Mouse (Mus musculus): ENCODE data around the gene Nek6.

Nek6 gene

DNA sequence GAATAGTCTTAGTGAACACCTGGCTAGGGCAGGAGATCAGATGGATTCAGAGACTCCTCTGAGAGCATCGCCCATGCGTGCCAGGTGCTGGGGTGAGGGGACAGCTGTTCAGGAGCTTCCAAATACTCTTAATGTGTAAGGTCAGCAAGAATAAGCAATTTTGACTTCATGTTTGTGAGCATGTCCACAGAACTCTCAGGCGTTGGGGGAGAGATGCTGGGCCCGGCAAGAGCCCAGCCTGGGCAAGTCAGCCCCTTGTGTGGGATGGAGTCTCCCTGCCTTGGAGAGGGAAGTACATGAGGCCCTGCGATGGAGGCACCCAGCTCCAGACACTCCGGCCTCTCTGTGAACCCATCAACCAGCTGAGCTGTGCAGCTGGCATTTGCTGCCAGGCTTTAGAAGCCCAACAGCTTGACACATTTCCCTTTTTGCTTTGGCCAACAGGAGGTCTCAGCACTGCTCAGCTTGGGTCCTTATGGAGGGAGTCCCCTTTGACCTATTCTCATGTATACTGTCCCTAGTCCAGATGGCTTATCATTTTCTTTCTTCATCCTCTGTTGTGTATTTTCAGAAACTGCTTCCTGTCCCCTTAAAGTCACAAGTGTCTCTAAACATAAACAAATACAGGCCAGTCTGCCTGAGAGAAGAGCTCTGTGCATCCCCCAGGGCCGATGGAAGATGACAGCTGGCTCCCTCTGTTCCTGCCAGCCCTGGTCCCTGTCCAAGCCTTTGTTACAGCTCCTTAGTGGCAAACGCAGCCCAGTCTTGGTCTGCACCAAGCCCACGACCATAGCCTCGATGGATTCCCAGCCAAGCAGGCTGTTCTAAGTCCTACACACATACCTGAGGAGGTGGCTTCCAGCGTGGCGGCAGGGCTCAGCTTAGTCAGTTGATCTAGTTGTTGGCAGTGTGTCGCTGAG is 67.4 kb downstream of the Nek6 start:
- DNase-seq (ENCODE audit: inconsistent ontology term) = peak; percentile 43

DNA sequence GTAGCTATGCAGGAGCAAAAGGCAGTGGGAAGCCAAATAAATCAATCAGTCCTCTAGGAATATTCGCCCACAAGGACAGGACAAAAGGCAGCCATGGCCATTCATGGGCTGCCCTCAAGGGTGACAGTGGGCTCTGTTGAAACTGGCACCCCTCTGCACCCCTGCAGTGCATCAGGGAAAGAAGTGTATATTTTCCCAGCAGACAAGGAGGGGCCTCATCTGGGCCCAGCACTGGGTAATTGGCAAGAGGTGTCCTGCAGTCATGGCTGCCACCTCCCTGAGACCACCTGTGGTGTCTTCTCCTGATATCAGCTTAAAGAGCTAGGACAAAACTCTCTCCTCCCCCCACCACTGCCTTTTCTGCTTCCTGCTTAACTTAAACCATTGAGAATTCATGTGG is 68.1 kb downstream of the Nek6 start:
- no peak for DNase-seq (ENCODE audit: inconsistent ontology term)

GRCm38 (mm10) chr2:38583982-38584381 is 72.5 kb downstream of the Nek6 start:
- DNase-seq (ENCODE audit: inconsistent ontology term) = no peak

DNA sequence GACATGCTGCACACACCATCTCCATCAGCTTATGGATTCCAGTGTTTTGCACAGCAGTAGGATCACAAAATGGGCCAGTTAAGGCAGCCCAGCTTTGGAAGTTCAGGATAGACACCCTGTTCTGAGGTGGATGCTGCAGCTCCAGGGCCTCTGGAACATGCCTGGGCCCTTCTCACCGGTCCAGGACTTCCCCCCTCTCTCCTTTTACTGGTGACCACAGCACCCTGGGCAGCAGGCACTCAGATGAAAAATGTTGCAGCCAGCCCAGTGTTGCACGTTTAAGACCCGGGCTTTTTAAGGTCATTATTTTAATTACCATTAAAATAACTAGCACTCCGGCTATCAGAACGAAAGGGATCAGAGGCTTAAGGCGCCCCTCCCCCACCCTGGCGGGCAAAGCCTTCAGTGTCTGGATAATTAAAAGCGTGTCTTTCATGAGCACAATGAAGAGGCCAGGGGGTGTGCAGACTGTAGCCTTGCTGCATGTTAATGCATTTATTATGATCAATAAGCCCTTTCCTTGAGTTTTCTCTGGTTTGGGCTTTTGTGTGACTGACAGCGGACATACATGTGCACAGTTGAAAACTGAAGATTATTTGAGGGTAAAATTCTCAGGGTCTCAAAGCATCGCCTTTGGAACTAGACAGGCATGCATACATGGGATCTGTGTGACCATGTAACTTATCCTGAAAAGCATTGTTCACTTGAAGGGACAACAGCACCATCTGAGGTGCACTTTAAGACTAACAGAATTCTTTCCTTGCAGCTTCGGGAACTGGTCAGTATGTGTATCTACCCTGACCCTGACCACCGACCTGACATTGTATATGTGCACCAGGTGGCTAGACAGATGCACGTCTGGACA is 73.3 kb downstream of the Nek6 start:
- peak; percentile 56 for DNase-seq (ENCODE audit: inconsistent ontology term)

GRCm38 (mm10) chr2:38585379-38585736 is 73.9 kb downstream of the Nek6 start:
- DNase-seq (ENCODE audit: inconsistent ontology term) = no peak

DNA sequence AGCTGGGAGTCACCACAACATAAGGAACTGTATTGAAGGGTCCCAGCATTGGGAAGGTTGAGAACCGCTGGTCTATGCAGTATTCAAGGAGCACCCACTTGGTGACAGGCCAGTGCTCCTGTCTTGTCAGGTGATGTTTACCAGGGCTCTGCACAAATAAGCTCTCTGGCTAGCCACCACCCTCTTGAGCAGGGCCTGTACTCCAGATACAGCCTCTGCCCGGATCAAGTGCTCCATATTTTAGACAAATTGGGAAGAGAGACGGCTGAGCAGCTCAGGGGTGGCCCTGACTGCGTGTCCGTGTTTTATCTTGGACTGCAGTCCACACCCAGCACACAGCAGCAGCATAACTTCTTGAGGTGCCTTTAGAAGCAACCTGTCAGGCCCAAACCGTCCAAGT is 75.3 kb downstream of the Nek6 start:
- DNase-seq (ENCODE audit: inconsistent ontology term) = no peak

- peak; percentile 44 for DNase-seq (ENCODE audit: inconsistent ontology term)
Measured at GRCm38 (mm10) chr2:38591751-38592459, 80.5 kb downstream of the Nek6 start.

GRCm38 (mm10) chr2:38594874-38595273 is 83.4 kb downstream of the Nek6 start:
- no peak for DNase-seq (ENCODE audit: inconsistent ontology term)

DNA sequence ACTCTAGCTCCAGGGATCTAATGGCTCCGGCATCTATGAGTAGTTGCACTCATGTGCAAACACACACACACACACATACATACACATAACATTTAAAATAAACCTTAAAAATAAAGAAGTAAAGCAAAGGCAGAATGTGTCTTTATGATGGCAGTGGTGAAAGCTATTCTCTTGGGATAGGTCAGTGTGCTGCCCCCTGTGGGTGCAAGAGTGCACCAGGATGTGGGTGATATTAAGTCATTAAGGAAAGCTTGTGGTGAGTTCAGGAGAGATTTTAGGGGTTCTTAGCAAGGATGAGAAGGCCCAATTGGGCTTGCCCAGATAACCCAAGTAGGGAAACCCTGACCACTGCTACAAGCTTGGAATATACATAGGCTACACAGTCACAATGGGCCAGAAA is 86.5 kb downstream of the Nek6 start:
- no peak for DNase-seq (ENCODE audit: inconsistent ontology term)

DNA sequence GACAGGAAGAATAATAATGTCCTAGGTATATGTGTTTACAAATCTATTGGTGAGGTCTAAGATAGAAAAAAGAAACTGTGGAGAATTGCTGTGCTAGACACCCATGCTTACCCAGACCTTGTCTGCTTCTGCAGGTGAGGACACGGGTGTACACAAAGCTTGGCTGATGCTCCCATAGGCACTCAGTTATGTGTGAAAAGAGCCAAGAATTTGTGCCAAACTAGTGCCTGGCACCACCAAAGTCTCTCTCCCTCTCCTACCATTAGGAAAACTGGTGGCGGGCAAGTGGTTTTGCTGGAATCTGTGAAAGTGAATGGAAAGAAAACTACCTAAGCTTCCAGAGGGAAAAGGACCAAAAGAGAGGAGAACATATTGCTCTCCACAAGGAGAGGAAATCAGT is 87.0 kb downstream of the Nek6 start:
- no peak for DNase-seq (ENCODE audit: inconsistent ontology term)

DNA sequence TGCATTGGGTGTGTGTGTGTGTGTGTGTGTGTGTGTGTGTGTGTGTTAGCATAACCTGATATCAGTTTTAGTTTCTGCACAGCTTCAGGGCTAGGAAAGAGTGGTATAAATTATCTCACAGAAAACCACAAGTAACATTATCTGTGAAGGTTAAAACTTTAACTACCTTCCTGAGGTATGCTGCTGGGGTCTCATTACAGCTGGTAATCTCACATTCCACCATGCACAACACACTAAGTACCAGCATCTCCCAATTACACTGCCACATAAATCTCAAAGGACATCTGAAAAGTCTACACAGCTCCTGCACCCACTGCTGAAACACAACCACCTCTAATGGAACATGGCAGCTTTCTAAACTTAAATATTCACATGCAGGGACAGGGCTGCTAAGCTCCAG is 89.4 kb downstream of the Nek6 start:
- DNase-seq (ENCODE audit: inconsistent ontology term) = no peak

GRCm38 (mm10) chr2:38607716-38608115 is 96.3 kb downstream of the Nek6 start:
- no peak for DNase-seq (ENCODE audit: inconsistent ontology term)

GRCm38 (mm10) chr2:38608831-38609309 is 97.4 kb downstream of the Nek6 start:
- DNase-seq (ENCODE audit: inconsistent ontology term) = no peak

GRCm38 (mm10) chr2:38609310-38609709 is 97.9 kb downstream of the Nek6 start:
- no peak for DNase-seq (ENCODE audit: inconsistent ontology term)

DNA sequence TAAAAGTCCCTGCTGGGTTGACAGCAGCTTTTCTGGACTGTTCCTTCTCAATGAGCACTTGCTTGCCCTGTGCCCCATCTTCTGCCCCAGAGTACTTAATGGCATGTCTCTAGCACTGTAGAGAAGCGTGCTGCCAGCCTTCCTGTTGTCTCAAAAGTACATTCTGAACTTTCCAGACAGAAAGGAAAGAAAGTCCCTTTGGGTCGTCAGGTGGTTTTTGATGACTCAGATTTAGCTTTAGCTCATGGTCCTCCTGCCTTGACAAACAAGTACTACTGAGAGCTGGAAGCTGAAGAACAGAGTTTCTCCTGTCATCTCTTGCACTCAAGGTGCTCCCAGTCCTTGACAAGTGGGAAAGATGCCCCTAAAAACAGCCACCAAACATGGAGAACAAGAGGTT is 98.7 kb downstream of the Nek6 start:
- DNase-seq (ENCODE audit: inconsistent ontology term) = no peak

GRCm38 (mm10) chr2:38612596-38612995 is 101.2 kb downstream of the Nek6 start:
- DNase-seq (ENCODE audit: inconsistent ontology term) = no peak

- DNase-seq (ENCODE audit: inconsistent ontology term) = no peak
Measured at GRCm38 (mm10) chr2:38613576-38613975, 102.1 kb downstream of the Nek6 start.

- DNase-seq (ENCODE audit: inconsistent ontology term) = no peak
Measured at GRCm38 (mm10) chr2:38614437-38614836, 103.0 kb downstream of the Nek6 start.

GRCm38 (mm10) chr2:38616072-38616471 is 104.6 kb downstream of the Nek6 start:
- DNase-seq (ENCODE audit: inconsistent ontology term) = peak; percentile 37

DNA sequence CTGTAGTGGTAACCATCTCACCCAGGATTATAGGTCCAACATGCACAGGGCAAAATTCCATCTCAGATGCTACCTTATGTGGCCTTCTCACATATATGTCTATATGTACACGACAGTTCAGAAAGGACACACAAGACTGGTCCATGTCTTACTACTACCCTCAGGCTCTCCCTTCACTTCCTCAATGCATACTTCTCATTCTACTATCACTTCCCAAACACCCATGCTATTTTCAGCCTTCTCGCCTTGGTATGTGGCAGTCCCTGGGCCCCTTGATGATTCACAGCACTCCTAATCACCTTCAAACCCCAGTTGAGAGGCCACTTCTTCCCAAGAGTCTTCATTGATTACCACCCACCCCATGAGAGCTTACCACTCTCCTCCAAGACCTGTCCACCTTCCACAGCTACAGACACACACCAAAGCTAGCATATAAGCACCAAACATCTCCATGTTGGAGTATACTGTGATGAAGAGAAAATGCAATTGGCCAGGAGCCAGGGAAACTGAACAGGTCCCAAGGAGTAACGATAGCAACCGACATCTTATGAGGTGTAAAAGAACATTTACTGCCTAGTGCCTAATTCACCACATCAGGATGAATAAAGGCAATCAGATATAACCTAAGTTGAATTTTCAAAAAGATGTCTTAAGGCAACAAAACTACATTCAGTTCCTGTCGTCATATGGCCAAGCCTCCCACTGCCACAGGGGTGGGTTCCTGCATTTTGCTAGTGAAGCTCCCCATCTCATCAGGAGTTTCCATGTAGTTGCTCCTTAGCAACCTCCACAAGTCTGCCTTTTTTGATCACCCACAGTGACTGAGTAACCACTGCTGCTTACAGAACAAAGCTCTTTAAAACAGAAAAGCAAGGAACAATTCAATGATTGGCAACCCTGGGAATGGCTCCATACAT is 105.8 kb downstream of the Nek6 start:
- DNase-seq (ENCODE audit: inconsistent ontology term) = no peak

GRCm38 (mm10) chr2:38619777-38620176 is 108.3 kb downstream of the Nek6 start:
- no peak for DNase-seq (ENCODE audit: inconsistent ontology term)
